Mouse (Mus musculus): Measurements from ENCODE around the gene Gramd1a. TPM values are rescaled to one million over a fixed set of nuclear protein-coding genes. Genes with fewer than 3 reads are reported as not detected.

Gramd1a gene
- polyA plus RNA-seq, 1 experiment from 2014 or later, result 74.5 TPM

DNA sequence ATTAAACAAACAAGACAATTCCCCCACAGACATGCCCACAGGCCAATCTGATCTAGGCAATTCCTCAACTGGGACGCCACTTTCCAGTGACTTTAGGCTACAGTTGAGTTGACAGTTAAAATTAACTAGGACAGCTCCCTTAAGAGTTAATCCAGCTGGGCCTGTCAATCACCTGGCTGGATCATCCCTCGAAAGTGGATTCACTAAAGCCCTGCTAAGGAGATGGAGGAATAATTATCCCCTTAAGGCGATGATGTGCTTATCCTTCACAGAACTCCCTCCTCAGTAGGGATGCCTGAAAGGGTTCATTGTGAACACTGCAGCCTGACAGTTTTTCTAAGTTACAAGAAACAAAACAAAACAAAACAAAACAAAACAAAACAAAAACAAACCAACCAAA, 75.1 kb downstream of the Gramd1a start:
- no peaks in the 10 kb centered on the region for H3K9me3 ChIP-seq
- WGBS, result 46% methylated on average over 3 of the region's 3 CpGs
- DNase-seq (ENCODE audit: extremely low spot score, low spot score), result no peak

More for the DNA sequence above, 75.1 kb downstream of the Gramd1a start:
- Histone ChIP-seq H3K36me3 (replicated peaks) (no peaks in the 10 kb centered on the region), H3K4me3 (no peak overlapping the region), H3K4me1 (peaks cover 46% of the 10 kb centered on the region), H3K27me3 (ENCODE audit: poor library complexity, severe bottlenecking) (no peaks in the 10 kb centered on the region), H3K27ac (no peak overlapping the region)

Other genes with a start within 250 kb of the Gramd1a start
- 0.35 and 0.38 TPM in 2 replicates for gene Mag, start 241.0 kb downstream of the Gramd1a start, polyA plus RNA-seq (2016; fragmentation: Nextera tagmentation; extraction: Ambion mirVana)
- not detected in 2 replicates for gene Hamp2, start 231.2 kb downstream of the Gramd1a start, polyA plus RNA-seq (2016; fragmentation: Nextera tagmentation; extraction: Ambion mirVana)
- not detected in 2 replicates for gene Hamp, start 211.9 kb downstream of the Gramd1a start, polyA plus RNA-seq (2016; fragmentation: Nextera tagmentation; extraction: Ambion mirVana)
- 24.1 and 25.6 TPM in 2 replicates for gene Usf2, start 199.1 kb downstream of the Gramd1a start, polyA plus RNA-seq (2016; fragmentation: Nextera tagmentation; extraction: Ambion mirVana)
- gene Lsr, start 182.4 kb downstream of the Gramd1a start, polyA plus RNA-seq (2016; fragmentation: Nextera tagmentation; extraction: Ambion mirVana), result 41.9 and 45.9 TPM in 2 replicates
- 2.1 and 2.3 TPM in 2 replicates for gene Fam187b, start 182.1 kb downstream of the Gramd1a start, polyA plus RNA-seq (2016; fragmentation: Nextera tagmentation; extraction: Ambion mirVana)
- gene Fxyd5, start 113.4 kb downstream of the Gramd1a start, polyA plus RNA-seq (2016; fragmentation: Nextera tagmentation; extraction: Ambion mirVana), result 10.2 and 10.4 TPM in 2 replicates
- gene Fxyd7, start 104.4 kb downstream of the Gramd1a start, polyA plus RNA-seq (2016; fragmentation: Nextera tagmentation; extraction: Ambion mirVana), result 0.36 and 1.1 TPM in 2 replicates
- gene Fxyd1, start 98.7 kb downstream of the Gramd1a start, polyA plus RNA-seq (2016; fragmentation: Nextera tagmentation; extraction: Ambion mirVana), result 2.2 and 2.5 TPM in 2 replicates
- 0.58 and 0.68 TPM in 2 replicates for gene Lgi4, start 96.6 kb downstream of the Gramd1a start, polyA plus RNA-seq (2016; fragmentation: Nextera tagmentation; extraction: Ambion mirVana)
- gene Fxyd3, start 79.2 kb downstream of the Gramd1a start, polyA plus RNA-seq (2016; fragmentation: Nextera tagmentation; extraction: Ambion mirVana), result 1.9 and 2.8 TPM in 2 replicates
- 1.4 and 1.9 TPM in 2 replicates for gene Hpn, start 40.6 kb downstream of the Gramd1a start, polyA plus RNA-seq (2016; fragmentation: Nextera tagmentation; extraction: Ambion mirVana)
- 0.25 and 0.55 TPM in 2 replicates for gene Scn1b, start 28.9 kb downstream of the Gramd1a start, polyA plus RNA-seq (2016; fragmentation: Nextera tagmentation; extraction: Ambion mirVana)
- not detected in 2 replicates for gene Scgb2b2, start 134.6 kb upstream of the Gramd1a start, polyA plus RNA-seq (2016; fragmentation: Nextera tagmentation; extraction: Ambion mirVana)
- gene Scgb1b2, start 135.9 kb upstream of the Gramd1a start, polyA plus RNA-seq (2016; fragmentation: Nextera tagmentation; extraction: Ambion mirVana), result not detected in 2 replicates
- gene Scgb2b3, start 206.2 kb upstream of the Gramd1a start, polyA plus RNA-seq (2016; fragmentation: Nextera tagmentation; extraction: Ambion mirVana), result not detected in 2 replicates
- gene Scgb1b3, start 219.7 kb upstream of the Gramd1a start, polyA plus RNA-seq (2016; fragmentation: Nextera tagmentation; extraction: Ambion mirVana), result not detected in 2 replicates

Measured in forebrain, embryonic 10.5 days (tissue).